Mouse (Mus musculus): Measurements from ENCODE around the gene Cacna1e. TPM values are rescaled to one million over a fixed set of nuclear protein-coding genes. Genes with fewer than 3 reads are reported as not detected.

The Cacna1e gene
- total and polyA plus RNA-seq, 3 experiments = 0.22 TPM; not detected in 2

DNA sequence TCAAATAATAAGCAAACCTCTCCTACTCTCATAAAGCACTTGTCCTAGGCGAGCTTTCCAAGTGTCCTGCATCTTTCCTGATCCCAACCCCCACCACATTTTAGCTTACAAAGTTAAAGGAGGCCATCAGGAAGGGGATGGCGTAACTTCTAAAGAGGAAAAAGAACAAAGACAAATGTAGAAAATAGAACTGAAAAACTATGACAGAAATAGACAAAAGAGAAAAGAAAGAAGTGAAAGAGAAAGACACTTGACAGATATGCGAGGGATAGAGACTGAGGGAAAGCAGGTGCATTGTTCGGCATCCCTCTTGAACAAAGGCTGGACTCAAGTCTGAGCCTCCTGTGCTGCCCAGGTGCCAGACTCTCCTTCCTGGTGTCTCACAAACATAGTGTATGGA lies 246.5 kb downstream of the Cacna1e start:
- Histone ChIP-seq H3K36me3 (replicated peaks) (no peaks in the 10 kb centered on the region), H3K4me3 (ENCODE audit: low read depth, low read length) (no peak overlapping the region), H3K4me1 (ENCODE audit: insufficient read depth, low read depth, low read length) (no peaks in the 10 kb centered on the region), H3K9me3 (replicated peaks) (peaks cover 23% of the 10 kb centered on the region), H3K27me3 (ENCODE audit: insufficient read depth, low read length) (no peaks in the 10 kb centered on the region)
- TF ChIP-seq GATA2 (IDR thresholded peaks at IDR 0.05; ENCODE audit: borderline replicate concordance, low read depth, low read length) (no peak), TAL1 (conservative IDR thresholded peaks at IDR 0.05; ENCODE audit: low read depth, low read length) (no peak), POLR2AphosphoS5 (IDR thresholded peaks at IDR 0.05; ENCODE audit: insufficient replicate concordance, low read depth, low read length) (no peak), CTCF (IDR thresholded peaks at IDR 0.05; ENCODE audit: low read depth, low read length) (no peak), GATA1 (IDR thresholded peaks at IDR 0.05; ENCODE audit: borderline replicate concordance, low read length) (no peak)
- DNase-seq (ENCODE audit: low spot score) (no peak), ATAC-seq (ENCODE audit: extremely low read depth, insufficient number of reproducible peaks, low FRiP score, poor library complexity, severe bottlenecking) (no peak)

DNA sequence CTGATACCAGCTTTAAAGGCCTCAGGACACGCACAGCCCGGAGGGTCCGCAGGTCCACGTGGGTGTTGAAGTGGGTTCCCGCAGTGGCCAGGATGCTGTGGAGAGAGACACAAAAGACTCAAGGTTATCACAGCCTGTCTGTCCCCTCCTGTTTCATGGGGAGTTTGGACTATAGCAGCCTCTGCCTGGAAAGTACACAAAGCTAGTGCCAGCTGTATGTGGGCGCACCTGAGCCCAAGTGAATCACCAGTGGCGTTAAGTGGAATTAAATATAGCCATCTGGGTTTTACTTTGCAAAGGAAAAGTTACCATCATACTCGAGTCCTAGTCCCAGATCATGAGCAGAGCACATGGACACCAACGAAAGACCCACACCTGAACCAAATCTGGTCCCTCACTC lies 248.5 kb downstream of the Cacna1e start:
- DNase-seq (ENCODE audit: low spot score) = no peak
- no peak for ATAC-seq (ENCODE audit: extremely low read depth, insufficient number of reproducible peaks, low FRiP score, poor library complexity, severe bottlenecking)
- no peaks in the 10 kb centered on the region for H3K4me1 ChIP-seq (ENCODE audit: insufficient read depth, low read depth, low read length)
- no peak overlapping the region for H3K4me3 ChIP-seq (ENCODE audit: low read depth, low read length)
- H3K27me3 ChIP-seq (ENCODE audit: insufficient read depth, low read length) = no peaks in the 10 kb centered on the region
- TF ChIP-seq CTCF (IDR thresholded peaks at IDR 0.05; ENCODE audit: low read depth, low read length) (no peak), GATA1 (IDR thresholded peaks at IDR 0.05; ENCODE audit: borderline replicate concordance, low read length) (no peak)
- no peaks in the 10 kb centered on the region for H3K36me3 ChIP-seq (replicated peaks)
- H3K9me3 ChIP-seq (replicated peaks) = peaks cover 33% of the 10 kb centered on the region

GRCm38 (mm10) chr1:154632886-154633285 lies 251.4 kb downstream of the Cacna1e start:
- TF ChIP-seq GATA1 (IDR thresholded peaks at IDR 0.05; ENCODE audit: borderline replicate concordance, low read length) (no peak), POLR2AphosphoS5 (IDR thresholded peaks at IDR 0.05; ENCODE audit: insufficient replicate concordance, low read depth, low read length) (no peak), CTCF (IDR thresholded peaks at IDR 0.05; ENCODE audit: low read depth, low read length) (no peak)

DNA sequence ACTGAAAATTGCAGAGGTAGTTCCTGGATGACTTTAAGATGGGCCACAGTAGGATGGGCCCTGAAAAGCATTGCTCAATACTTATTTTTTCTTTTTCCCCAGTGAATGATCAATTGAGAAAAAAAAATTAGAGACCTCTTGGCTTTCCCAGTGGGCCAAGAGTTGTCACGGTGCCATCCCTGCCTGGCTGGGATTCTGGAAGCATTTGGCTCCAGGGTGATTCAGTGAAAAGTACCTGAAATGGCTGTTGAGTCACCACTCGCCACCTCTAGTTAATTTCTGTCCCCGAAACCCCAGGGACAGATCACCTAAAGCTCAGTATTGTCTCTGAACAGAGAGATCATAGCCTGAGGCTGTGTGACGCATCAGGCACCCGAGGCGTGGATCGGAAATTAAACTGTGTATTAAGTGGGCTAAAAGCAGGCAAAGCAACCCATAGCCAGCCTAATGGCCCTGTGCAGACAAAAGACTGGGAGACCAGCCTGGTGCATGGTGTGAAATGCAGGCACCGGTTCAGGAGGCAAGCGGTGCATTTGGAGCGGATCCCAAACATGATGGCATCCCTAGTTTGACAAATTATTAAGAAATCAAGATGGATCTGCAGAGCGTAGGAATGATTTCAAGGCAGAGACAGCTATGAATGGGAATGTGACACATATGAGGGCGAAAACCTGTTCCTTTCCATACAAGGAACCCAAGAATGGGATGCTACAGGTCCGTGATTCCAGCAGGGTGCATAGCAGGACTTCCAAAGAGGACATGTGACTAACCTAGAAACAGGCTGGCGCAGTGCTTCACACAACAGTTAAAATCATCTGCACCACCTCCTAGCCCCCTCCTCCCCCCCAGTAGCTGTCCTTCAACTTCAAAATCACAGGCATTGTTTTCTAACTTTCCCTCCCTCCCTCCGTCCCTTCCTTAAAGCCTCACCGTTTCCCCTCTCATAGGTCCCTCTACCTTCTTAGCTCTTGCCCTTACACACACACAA lies 261.3 kb downstream of the Cacna1e start:
- DNase-seq (ENCODE audit: low spot score) (no peak), ATAC-seq (ENCODE audit: extremely low read depth, insufficient number of reproducible peaks, low FRiP score, poor library complexity, severe bottlenecking) (no peak)
- H3K27me3 ChIP-seq (ENCODE audit: insufficient read depth, low read length) = no peaks in the 10 kb centered on the region
- no peak for TF ChIP-seq POLR2AphosphoS5 (IDR thresholded peaks at IDR 0.05; ENCODE audit: insufficient replicate concordance, low read depth, low read length)
- TF ChIP-seq TAL1 (conservative IDR thresholded peaks at IDR 0.05; ENCODE audit: low read depth, low read length) = no peak
- TF ChIP-seq GATA1 (IDR thresholded peaks at IDR 0.05; ENCODE audit: borderline replicate concordance, low read length) = no peak
- TF ChIP-seq GATA2 (IDR thresholded peaks at IDR 0.05; ENCODE audit: borderline replicate concordance, low read depth, low read length) = no peak
- TF ChIP-seq CTCF (IDR thresholded peaks at IDR 0.05; ENCODE audit: low read depth, low read length) = no peak
- no peaks in the 10 kb centered on the region for H3K36me3 ChIP-seq (replicated peaks)
- H3K4me1 ChIP-seq (ENCODE audit: insufficient read depth, low read depth, low read length) = no peaks in the 10 kb centered on the region
- no peak overlapping the region for H3K4me3 ChIP-seq (ENCODE audit: low read depth, low read length)
- H3K9me3 ChIP-seq (replicated peaks) = peaks cover 31% of the 10 kb centered on the region

More at GRCm38 (mm10) chr1:154632886-154633285, 251.4 kb downstream of the Cacna1e start:
- H3K4me1 ChIP-seq (ENCODE audit: insufficient read depth, low read depth, low read length) = no peaks in the 10 kb centered on the region
- H3K27me3 ChIP-seq (ENCODE audit: insufficient read depth, low read length) = no peaks in the 10 kb centered on the region
- no peak overlapping the region for H3K4me3 ChIP-seq (ENCODE audit: low read depth, low read length)
- no peak for DNase-seq (ENCODE audit: low spot score)
- peaks cover 30% of the 10 kb centered on the region for H3K9me3 ChIP-seq (replicated peaks)
- no peak for ATAC-seq (ENCODE audit: extremely low read depth, insufficient number of reproducible peaks, low FRiP score, poor library complexity, severe bottlenecking)
- H3K36me3 ChIP-seq (replicated peaks) = no peaks in the 10 kb centered on the region

GRCm38 (mm10) chr1:154617743-154618455 lies 266.4 kb downstream of the Cacna1e start:
- DNase-seq (ENCODE audit: low spot score) (no peak), ATAC-seq (ENCODE audit: extremely low read depth, insufficient number of reproducible peaks, low FRiP score, poor library complexity, severe bottlenecking) (no peak)
- H3K36me3 ChIP-seq (replicated peaks) = no peaks in the 10 kb centered on the region

DNA sequence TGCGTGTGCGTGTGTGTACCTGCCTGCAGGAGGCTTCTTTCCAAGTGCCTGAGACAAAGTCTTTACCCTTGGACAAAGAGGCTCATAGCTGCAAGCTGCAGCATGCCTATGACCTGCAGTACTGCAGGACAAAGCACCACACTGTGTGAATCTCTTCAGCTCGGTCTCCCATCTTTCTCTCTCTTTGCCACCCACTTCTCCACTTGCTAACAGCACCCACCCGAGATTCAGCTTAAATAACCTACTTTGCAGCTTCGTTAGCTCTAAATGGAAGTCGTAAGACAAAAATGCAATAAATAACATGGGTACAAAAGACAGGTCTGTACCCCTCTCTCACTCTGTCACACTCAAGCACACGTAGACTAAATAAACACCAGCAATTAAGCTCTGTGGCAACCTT lies 268.5 kb downstream of the Cacna1e start:
- DNase-seq (ENCODE audit: low spot score) (no peak), ATAC-seq (ENCODE audit: extremely low read depth, insufficient number of reproducible peaks, low FRiP score, poor library complexity, severe bottlenecking) (no peak)
- Histone ChIP-seq H3K9me3 (replicated peaks) (peaks cover 22% of the 10 kb centered on the region), H3K4me1 (ENCODE audit: insufficient read depth, low read depth, low read length) (no peaks in the 10 kb centered on the region), H3K27me3 (ENCODE audit: insufficient read depth, low read length) (no peaks in the 10 kb centered on the region), H3K4me3 (ENCODE audit: low read depth, low read length) (no peak overlapping the region), H3K36me3 (replicated peaks) (no peaks in the 10 kb centered on the region)
- TF ChIP-seq POLR2AphosphoS5 (IDR thresholded peaks at IDR 0.05; ENCODE audit: insufficient replicate concordance, low read depth, low read length) (no peak), GATA1 (IDR thresholded peaks at IDR 0.05; ENCODE audit: borderline replicate concordance, low read length) (no peak), GATA2 (IDR thresholded peaks at IDR 0.05; ENCODE audit: borderline replicate concordance, low read depth, low read length) (no peak), CTCF (IDR thresholded peaks at IDR 0.05; ENCODE audit: low read depth, low read length) (no peak), TAL1 (conservative IDR thresholded peaks at IDR 0.05; ENCODE audit: low read depth, low read length) (no peak)

More at GRCm38 (mm10) chr1:154617743-154618455, 266.4 kb downstream of the Cacna1e start:
- Histone ChIP-seq H3K27me3 (ENCODE audit: insufficient read depth, low read length) (no peaks in the 10 kb centered on the region), H3K9me3 (replicated peaks) (peaks cover 29% of the 10 kb centered on the region), H3K4me3 (ENCODE audit: low read depth, low read length) (no peak overlapping the region), H3K4me1 (ENCODE audit: insufficient read depth, low read depth, low read length) (no peaks in the 10 kb centered on the region)
- TF ChIP-seq CTCF (IDR thresholded peaks at IDR 0.05; ENCODE audit: low read depth, low read length) (no peak), TAL1 (conservative IDR thresholded peaks at IDR 0.05; ENCODE audit: low read depth, low read length) (no peak), GATA2 (IDR thresholded peaks at IDR 0.05; ENCODE audit: borderline replicate concordance, low read depth, low read length) (no peak), POLR2AphosphoS5 (IDR thresholded peaks at IDR 0.05; ENCODE audit: insufficient replicate concordance, low read depth, low read length) (no peak), GATA1 (IDR thresholded peaks at IDR 0.05; ENCODE audit: borderline replicate concordance, low read length) (no peak)
